Mouse (Mus musculus) ZHBTc4 (cell line): ENCODE measurements around the gene Ppat.
"Not testable (repeated sequence)": the region's sequence is repeated elsewhere in the genome, so short reads cannot be mapped to it uniquely, and the experiment has no call there.

Experiments used
- DNase-seq: peaks from one replicate; pipeline ENCODE4 v3.0.0-alpha.2; 2011; ENCODE audit warnings: low read depth, low spot score

Ppat gene

GRCm38 (mm10) chr5:76951106-76952027 is at the start of gene Ppat, which contains the start of gene Paics:
Gene Ppat, minus strand, starts transcription at chr5:76951578.
Gene Paics, plus strand, starts transcription at chr5:76951307.
- peak; percentile 99 for DNase-seq

DNA sequence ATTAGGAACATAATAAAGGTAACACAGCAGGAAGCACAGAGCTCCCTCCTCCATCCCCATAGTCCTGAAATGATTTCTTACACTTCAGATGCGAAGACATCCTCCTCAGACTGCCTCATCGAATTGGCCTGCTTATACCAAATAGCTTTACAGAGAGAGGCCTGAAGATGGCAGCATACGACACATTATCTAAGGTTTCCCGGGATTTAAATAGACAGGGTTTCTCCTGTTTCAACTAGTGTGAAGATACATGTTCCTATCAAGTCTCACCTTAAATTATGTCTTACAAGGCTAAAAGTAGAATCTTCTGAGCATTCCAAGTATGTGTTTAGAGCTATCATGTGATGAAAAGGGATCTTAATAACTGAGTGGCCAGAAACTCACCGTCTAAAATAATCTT is 47.0 kb upstream of the Ppat start:
- peak; percentile 68 for DNase-seq

DNA sequence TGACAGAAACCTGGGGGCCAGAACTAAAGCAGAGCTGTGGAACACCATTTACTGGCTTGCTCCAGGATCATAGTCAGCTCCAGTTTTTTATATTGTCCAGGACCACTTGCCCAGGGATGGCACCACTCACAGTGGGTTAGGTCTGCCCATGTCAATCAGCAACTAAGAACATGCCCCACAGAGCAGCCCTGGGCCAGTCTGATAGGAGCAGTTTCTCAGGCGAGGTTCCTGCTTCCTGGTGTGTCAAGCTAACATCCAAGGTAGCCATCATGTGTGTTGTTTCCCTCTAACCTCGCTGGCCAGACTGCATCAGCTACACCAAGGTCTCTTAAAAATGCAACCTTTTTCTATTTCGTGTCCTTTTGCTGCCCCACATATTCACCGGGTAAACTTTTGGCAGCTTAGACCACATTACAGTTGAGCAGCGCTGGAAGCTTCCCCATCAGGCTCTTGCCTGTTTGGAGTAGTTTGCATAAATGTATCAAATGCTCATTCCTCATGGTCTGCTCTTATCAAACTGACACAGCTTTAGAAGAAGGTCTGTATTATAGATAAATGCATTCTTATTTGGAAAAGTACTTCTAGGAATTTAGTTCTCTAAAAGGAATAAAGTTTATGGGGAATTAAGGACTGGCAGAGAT is 41.9 kb upstream of the Ppat start:
- no peak for DNase-seq

DNA sequence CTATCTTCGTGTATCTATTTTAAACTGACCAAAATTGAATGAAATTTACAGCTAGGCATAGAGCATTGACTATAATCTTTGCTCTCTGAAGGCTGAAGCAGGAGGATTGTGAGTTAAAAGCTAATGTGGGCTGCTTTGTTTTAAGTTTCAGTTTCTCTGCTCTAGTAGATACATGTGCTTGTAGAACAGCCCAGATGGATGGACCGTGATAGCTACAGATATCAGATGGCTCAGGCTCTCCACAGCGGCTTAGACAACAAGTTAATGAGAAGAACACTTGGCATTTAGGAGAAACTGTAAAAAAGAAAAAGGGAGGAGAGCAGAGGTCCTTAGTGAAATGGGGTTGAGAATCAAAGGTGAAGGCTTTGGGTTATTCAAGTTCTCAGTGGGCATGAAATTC is 39.4 kb upstream of the Ppat start:
- DNase-seq, result no peak

DNA sequence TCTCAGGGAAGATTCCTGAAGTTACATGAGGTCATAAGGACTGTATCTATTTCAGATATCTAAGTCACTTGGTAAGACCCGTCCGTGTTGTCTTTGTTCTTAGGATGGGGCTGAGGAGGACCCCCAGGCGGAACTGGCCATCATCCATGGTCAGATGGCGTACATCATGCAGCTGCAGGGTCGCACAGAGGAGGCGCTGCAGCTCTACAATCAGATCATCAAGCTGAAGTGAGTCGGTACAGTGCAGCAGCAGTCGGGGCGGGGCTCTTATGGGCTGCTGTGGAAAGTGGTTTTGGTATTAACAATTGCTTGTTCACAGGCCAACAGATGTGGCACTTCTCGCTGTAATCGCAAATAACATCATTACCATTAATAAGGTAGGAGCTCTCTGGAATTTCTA is 32.6 kb upstream of the Ppat start:
- peak; percentile 58 for DNase-seq

DNA sequence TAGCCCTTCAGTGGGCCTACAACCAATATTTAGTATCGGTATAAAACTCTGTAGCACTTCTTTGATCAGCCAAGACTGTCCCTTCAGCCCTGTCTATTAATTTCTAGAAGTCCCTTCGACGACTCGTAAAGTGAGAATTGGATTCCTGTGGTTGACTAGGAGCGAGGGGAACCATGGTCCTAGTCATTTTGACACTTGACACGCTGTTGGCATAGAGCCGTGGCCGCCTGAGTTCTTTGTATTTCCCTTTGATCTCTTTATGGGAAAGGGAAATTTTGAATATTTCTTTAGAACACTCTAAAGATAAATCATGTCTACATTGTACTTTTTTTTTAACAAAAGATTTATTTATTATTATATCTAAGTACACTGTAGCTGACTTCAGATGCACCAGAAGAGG is 24.4 kb upstream of the Ppat start:
- no peak for DNase-seq

DNA sequence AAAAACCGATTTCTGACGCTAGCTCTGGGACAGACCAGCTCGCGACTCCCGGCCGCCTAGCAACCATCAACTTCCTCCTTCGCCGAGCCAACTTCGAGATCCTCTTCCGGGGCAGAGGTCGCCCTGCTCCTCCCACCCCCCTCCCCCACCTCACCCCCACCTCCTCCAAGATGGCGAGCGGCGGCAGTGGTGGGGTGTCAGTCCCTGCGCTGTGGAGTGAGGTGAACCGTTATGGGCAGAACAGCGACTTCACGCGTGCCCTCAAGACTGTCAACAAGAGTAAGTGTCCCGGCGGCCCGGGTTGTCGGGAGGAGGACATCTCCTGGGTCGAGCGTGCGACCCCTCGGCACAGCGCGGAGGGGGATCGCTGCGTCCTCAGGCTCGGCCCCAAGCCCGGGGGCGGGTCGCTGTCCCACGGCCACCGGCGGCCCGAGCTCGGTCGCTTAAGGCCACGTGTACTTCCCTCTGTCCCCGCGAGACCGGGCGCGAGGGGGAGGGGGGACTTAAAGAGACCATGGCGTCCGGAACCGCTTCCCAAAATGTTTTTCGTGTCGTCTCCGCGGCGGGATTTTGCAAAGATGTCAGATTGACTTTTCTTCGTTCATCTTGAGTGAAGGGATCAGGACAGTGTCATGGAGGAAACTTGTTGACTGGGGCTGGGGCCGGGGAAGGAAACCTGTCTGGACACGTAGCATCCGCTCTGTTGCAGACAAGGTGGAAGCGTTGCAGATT is 23.3 kb upstream of the Ppat start, which contains the start of gene Srp72:
Gene Srp72 (plus strand): TSS at position 130 of the 732 bp plus-strand sequence.
- peak; percentile 91 for DNase-seq

GRCm38 (mm10) chr5:76974207-76974553 is 22.8 kb upstream of the Ppat start:
- no peak for DNase-seq

- DNase-seq, result no peak
Measured at GRCm38 (mm10) chr5:76973488-76973887, 22.1 kb upstream of the Ppat start.

DNA sequence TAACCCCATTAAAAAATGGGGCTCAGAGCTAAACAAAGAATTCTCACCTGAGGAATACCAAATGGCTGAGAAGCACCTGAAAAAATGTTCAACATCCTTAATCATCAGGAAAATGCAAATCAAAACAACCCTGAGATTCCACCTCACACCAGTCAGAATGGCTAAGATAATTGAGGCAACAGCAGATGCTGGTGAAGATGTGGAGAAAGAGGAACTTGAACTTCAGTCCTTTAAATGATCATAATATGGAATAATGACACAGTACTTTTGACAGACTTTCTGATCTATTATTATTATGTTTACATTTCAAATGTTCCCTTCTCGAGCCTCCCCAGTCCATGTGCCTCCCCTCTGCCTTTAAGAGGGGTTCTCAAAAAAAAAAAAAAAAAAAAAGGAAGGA is 19.7 kb upstream of the Ppat start:
- not testable (repeated sequence) for DNase-seq

GRCm38 (mm10) chr5:76969250-76969649 is 17.9 kb upstream of the Ppat start:
- DNase-seq, result no peak

GRCm38 (mm10) chr5:76964651-76965050 is 13.3 kb upstream of the Ppat start:
- no peak for DNase-seq

GRCm38 (mm10) chr5:76962545-76962944 is 11.2 kb upstream of the Ppat start:
- no peak for DNase-seq

DNA sequence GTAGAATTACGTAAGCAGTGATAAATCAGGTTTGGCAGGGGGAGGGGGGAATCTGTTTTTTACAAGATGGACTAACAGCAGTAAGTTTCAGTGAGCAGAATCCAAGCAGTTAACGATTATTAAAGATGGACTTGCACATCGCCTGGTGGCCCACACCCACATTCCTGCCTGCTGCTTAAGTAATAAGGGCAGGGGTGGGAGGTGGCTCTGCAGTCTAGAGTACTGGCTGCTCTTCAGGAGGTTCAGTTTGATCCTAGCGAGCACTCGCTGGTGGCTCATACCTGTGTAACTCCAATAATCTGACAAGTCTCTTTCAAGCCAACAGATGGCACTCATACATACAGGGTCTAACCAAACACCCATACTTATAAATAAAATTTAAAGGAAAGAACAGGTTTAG is 8.2 kb upstream of the Ppat start:
- peak; percentile 61 for DNase-seq

- peak; percentile 82 for DNase-seq
Measured at GRCm38 (mm10) chr5:76957954-76958353, 6.6 kb upstream of the Ppat start.

DNA sequence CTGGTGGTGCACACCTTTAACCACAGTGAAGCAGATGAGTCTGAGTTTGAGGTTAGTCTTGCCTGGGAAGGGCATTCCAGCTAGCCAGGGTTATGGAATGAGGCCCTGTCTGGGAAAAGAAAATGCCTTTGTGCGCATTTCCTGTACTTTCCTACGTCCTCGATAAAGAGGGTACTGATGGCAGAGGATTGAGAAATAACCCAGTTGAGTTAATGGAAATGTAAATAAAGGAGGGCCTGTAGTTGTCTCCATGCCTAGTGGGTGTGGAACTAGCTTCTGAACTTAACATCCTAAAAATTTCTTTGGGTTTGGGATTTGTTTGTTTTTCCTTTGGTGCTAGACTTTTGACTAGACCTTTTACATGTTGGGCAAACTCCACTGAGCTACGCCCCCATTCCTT is 4.1 kb upstream of the Ppat start:
- DNase-seq, result no peak

- no peak for DNase-seq
Measured at GRCm38 (mm10) chr5:76954271-76954900, 3.0 kb upstream of the Ppat start.

DNA sequence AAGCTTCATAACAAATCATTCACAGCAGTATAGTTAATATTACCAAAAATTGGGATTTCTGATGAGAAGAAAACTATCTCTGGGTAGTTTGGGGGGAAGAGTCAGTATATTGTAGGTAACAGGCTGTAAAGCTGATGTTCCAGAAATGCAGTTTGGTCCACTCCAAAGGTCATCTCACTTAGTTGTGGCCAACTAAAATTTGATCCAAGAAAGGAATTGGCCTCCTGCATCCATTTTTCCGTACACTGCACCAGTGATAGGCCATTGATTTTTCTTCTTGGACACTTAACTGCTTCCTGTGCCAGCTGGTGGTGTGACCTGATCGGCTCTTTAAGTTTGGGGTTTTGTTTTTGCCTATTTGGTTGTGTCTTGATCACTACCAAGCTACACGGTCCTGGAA is 2.4 kb upstream of the Ppat start:
- DNase-seq, result no peak

DNA sequence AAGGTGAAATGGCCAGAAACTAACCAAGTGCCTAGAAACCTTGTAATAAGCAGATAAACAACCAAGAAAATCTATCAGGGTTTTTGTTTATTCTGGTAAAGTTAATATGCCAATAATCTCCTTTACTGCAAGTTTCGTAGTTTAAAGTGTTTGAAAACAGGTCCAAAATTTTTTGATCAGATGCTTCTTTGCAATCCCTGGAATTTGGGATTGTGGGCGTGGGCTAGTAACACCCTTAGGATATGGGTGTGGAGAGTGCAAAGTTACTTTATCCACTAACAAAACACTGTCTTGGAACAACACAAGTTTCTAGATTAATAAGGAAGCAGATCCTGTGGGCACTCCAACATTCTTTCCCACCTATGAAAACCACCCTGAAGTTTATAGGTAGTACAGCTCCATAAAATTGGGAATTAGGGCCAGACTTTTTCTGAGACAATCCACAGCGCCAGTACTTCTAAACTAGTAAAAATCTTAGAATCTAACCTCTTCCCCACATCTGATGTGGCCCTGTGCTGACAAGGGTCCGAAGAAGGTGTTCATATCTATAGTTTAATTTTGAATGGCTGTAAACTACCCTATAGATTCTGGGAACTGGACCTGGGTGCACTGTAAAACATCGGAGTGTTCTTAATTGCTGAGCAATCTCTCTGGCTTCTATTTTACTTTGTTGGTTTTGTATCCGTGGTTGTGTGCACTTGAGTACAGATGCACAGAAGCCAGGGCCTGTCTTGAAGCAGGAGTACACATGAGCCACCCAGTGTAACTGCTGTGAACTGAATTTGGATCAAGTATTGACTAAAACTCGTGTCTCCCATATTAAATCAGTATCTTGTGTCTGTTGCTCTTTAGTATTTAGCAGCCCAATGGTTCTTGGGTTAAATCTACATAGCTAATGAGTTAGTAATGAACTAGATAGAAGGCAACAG is 998 bp upstream of the Ppat start:
- peak; percentile 68 for DNase-seq

GRCm38 (mm10) chr5:76950343-76951105 is 854 bp downstream of the Ppat start:
- DNase-seq, result no peak
